Mouse (Mus musculus) heart, adult 10 weeks (tissue): ENCODE data around the gene Arpin. TPM values are rescaled to one million over a fixed set of nuclear protein-coding genes. Genes with fewer than 3 reads are reported as not detected.

Experiments used
- polyA plus RNA-seq: library from polyadenylated mRNA; stranded (reverse); fragments of 350-450 nt; fragmentation: Illumina TruSeq; extraction: RNeasy Lipid Tissue Mini Kit (QIAGEN cat#74804); gene quantifications from one replicate; pipeline ENCODE4 v1.2.3, GENCODE M21; 2014; ENCODE audit warnings: low read depth, low replicate concordance

Gene Arpin
- polyA plus RNA-seq, result 14.6 TPM

GRCm38 (mm10) chr7:79934862-79935510 lies at the start of gene Arpin:
Gene Arpin (minus strand): TSS chr7:79935359.

DNA sequence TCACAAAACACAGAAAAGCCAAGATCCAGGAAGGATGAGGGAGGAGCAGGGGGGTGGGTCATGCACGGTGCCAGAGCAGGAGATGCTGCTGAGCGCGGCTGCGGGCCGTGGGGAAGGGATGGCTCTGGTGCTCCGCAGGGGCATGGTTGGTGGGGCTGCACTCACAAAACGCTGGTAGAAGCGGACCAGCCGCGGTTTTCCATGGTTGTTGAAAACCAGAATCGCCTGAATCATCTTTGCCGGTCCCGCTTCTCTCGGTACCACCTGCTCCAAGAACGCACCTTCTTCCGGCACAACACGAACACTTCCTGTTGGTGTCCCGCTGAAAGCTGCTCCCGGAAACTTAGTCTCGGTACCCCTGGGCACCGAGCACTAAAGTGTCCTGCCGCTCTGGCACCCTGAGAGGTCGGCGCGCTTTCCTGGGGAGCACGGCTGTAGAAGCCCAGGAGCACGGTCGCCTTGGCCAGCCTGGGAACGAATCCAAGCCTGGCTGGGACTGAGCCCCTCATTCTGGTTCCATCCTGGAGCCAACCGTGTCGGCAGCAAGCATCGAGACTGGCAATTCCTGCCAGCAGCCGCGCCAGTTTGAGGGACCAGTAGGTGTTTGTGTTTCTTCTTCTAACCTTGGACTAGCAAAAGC lies 14.7 kb downstream of the Arpin start, which contains the start of gene Ap3s2:
Ap3s2 (minus strand) TSS at position 306 of the 640 bp plus-strand sequence.

Other genes with a start within 250 kb of the Arpin start
- 1.3 TPM for gene Kif7, start 219.6 kb downstream of the Arpin start, polyA plus RNA-seq
- gene Plin1, start 202.5 kb downstream of the Arpin start, polyA plus RNA-seq, result 9.8 TPM
- 26.0 TPM for gene Pex11a, start 192.2 kb downstream of the Arpin start, polyA plus RNA-seq
- gene Wdr93, start 192.2 kb downstream of the Arpin start, polyA plus RNA-seq, result 0.31 TPM
- not detected for gene Mesp1, start 141.6 kb downstream of the Arpin start, polyA plus RNA-seq
- gene Mesp2, start 124.6 kb downstream of the Arpin start, polyA plus RNA-seq, result not detected
- 17.2 TPM for gene Anpep, start 74.3 kb downstream of the Arpin start, polyA plus RNA-seq
- 14.8 TPM for gene Ap3s2, start 14.7 kb downstream of the Arpin start, polyA plus RNA-seq
- 20.3 TPM for gene Zfp710, start 89.5 kb upstream of the Arpin start, polyA plus RNA-seq
- 2,203 TPM for gene Idh2, start 180.0 kb upstream of the Arpin start, polyA plus RNA-seq